Mouse (Mus musculus): ENCODE results near the gene L1td1. TPM values are rescaled to one million over a fixed set of nuclear protein-coding genes. Genes with fewer than 3 reads are reported as not detected.

L1td1 gene
- polyA plus RNA-seq, 1 experiment = not detected

- 25% methylated on average over 7 of the region's 7 CpGs for WGBS
- DNase-seq (ENCODE audit: low read depth, low spot score) = no peak
These were observed 2.2 kb downstream of the L1td1 start for GRCm38 (mm10) chr4:98728716-98729115.

- DNase-seq (ENCODE audit: low read depth, low spot score) = no peak
- 96% methylated on average over 16 of the region's 16 CpGs for WGBS
These were observed 7.1 kb downstream of the L1td1 start for GRCm38 (mm10) chr4:98733660-98734059.

GRCm38 (mm10) chr4:98739753-98740152 is 13.2 kb downstream of the L1td1 start:
- 31% methylated on average over 2 of the region's 2 CpGs for WGBS
- DNase-seq (ENCODE audit: low read depth, low spot score) = no peak

- WGBS = 61% methylated on average over 3 of the region's 3 CpGs
- no peak for DNase-seq (ENCODE audit: low read depth, low spot score)
These were observed 16.8 kb downstream of the L1td1 start for GRCm38 (mm10) chr4:98743209-98743905.

GRCm38 (mm10) chr4:98743906-98744210 is 17.3 kb downstream of the L1td1 start:
- DNase-seq (ENCODE audit: low read depth, low spot score) = no peak
- 31% methylated on average over 7 of the region's 7 CpGs for WGBS

GRCm38 (mm10) chr4:98754456-98754855 is 27.9 kb downstream of the L1td1 start:
- no peak for DNase-seq (ENCODE audit: low read depth, low spot score)
- whole genome bisulfite sequencing = 82% methylated on average over 4 of the region's 4 CpGs

- DNase-seq (ENCODE audit: low read depth, low spot score) = no peak
- WGBS = 71% methylated on average over 11 of the region's 11 CpGs
These were observed 29.6 kb downstream of the L1td1 start for GRCm38 (mm10) chr4:98756141-98756540.

- 41% methylated on average over 4 of the region's 4 CpGs for WGBS
- DNase-seq (ENCODE audit: low read depth, low spot score) = no peak
These were observed 31.7 kb downstream of the L1td1 start for GRCm38 (mm10) chr4:98758012-98758821.

- 70% methylated on average over 3 of the region's 3 CpGs for WGBS
- DNase-seq (ENCODE audit: low read depth, low spot score) = no peak
These were observed 32.5 kb downstream of the L1td1 start for GRCm38 (mm10) chr4:98758872-98759518.

- 47% methylated on average over 14 of the region's 14 CpGs for WGBS
- DNase-seq (ENCODE audit: low read depth, low spot score) = no peak
These were observed 40.9 kb downstream of the L1td1 start for GRCm38 (mm10) chr4:98767134-98768133.

- no peak for DNase-seq (ENCODE audit: low read depth, low spot score)
- 88% methylated on average over 5 of the region's 5 CpGs for WGBS
These were observed 47.3 kb downstream of the L1td1 start for GRCm38 (mm10) chr4:98773785-98774184.

GRCm38 (mm10) chr4:98776721-98777427 is 50.3 kb downstream of the L1td1 start:
- DNase-seq (ENCODE audit: low read depth, low spot score) = no peak
- WGBS = 93% methylated on average over 10 of the region's 10 CpGs

GRCm38 (mm10) chr4:98777464-98777863 is 50.9 kb downstream of the L1td1 start:
- no peak for DNase-seq (ENCODE audit: low read depth, low spot score)
- 77% methylated on average over 6 of the region's 6 CpGs for WGBS

GRCm38 (mm10) chr4:98778219-98778618 is 51.7 kb downstream of the L1td1 start:
- WGBS = 22% methylated on average over 16 of the region's 16 CpGs

GRCm38 (mm10) chr4:98785851-98786250 is 59.3 kb downstream of the L1td1 start:
- WGBS = 25% methylated on average over 8 of the region's 8 CpGs

More at GRCm38 (mm10) chr4:98778219-98778618, 51.7 kb downstream of the L1td1 start:
- no peak for DNase-seq (ENCODE audit: low read depth, low spot score)

GRCm38 (mm10) chr4:98786281-98786680 is 59.7 kb downstream of the L1td1 start:
- WGBS = 63% methylated on average over 3 of the region's 3 CpGs
- no peak for DNase-seq (ENCODE audit: low read depth, low spot score)

More at GRCm38 (mm10) chr4:98785851-98786250, 59.3 kb downstream of the L1td1 start:
- no peak for DNase-seq (ENCODE audit: low read depth, low spot score)

Data from large intestine, adult 2 months (tissue).